Mouse (Mus musculus) embryonic facial prominence, embryonic 14.5 days (tissue): ENCODE measurements around the gene Cxcr4. TPM values are rescaled to one million over a fixed set of nuclear protein-coding genes. Genes with fewer than 3 reads are reported as not detected.

Source experiments
- ATAC-seq: fragments of 200-750 bp; cut with Nextera tagmentation; 2 replicates; pipeline ENCODE4 v1.8.0; 2017; ENCODE audit warnings: low read depth, moderate number of reproducible peaks, moderate TSS enrichment
- DNase-seq: peaks from one replicate; pipeline ENCODE4 v3.0.0-alpha.2; 2015; ENCODE audit warnings: low spot score
- H3K27ac ChIP-seq: fragments of 300-500 bp; sonication (generic); replicated peaks from 2 replicates; pipeline ENCODE4 v1.5.1; 2014; ENCODE audit warnings: low read depth, mild to moderate bottlenecking, low read length, moderate library complexity
- H3K27me3 ChIP-seq: fragments of 300-500 bp; sonication (generic); replicated peaks from 2 replicates; pipeline ENCODE4 v1.6.1; 2014; ENCODE audit warnings: low read length; ENCODE audit not compliant: control insufficient read depth, insufficient read depth
- H3K36me3 ChIP-seq: fragments of 300-500 bp; sonication (generic); 2 replicates; pipeline ENCODE4 v1.6.1; 2014; ENCODE audit warnings: low read length, mixed read lengths; ENCODE audit not compliant: control insufficient read depth, insufficient read depth
- H3K4me1 ChIP-seq: fragments of 300-500 bp; sonication (generic); 2 replicates; pipeline ENCODE4 v1.6.1; 2014; ENCODE audit warnings: antibody characterized with exemption, low read length; ENCODE audit not compliant: control insufficient read depth, insufficient read depth
- H3K4me2 ChIP-seq: fragments of 300-500 bp; sonication (generic); 2 replicates; pipeline ENCODE4 v1.6.1; 2014; ENCODE audit warnings: low read depth, mild to moderate bottlenecking, low read length, moderate library complexity, mixed read lengths
- H3K4me3 ChIP-seq: fragments of 300-500 bp; sonication (generic); 2 replicates; pipeline ENCODE4 v1.5.1; 2014; ENCODE audit warnings: low read depth, mild to moderate bottlenecking, low read length
- H3K9ac ChIP-seq: fragments of 300-500 bp; sonication (generic); 2 replicates; pipeline ENCODE4 v1.6.1; 2014; ENCODE audit warnings: low read depth, mild to moderate bottlenecking, low read length, moderate library complexity, mixed read lengths
- H3K9me3 ChIP-seq: fragments of 300-500 bp; sonication (generic); 2 replicates; pipeline ENCODE4 v1.6.1; 2016; ENCODE audit warnings: low read length; ENCODE audit not compliant: control insufficient read depth
- WGBS: fragments of 180-500 bp; shearing (Covaris S2); extraction: QIAGEN DNeasy Blood & Tissue Kit; methylation state at CpG from one replicate; pipeline ENCODE4 v1.1.7; 2014; 5-methylcytosine and 5-hydroxymethylcytosine counted together
- polyA plus RNA-seq: library from polyadenylated mRNA; unstranded; fragments of >200 nt; fragmentation: Nextera tagmentation; extraction: Ambion mirVana; gene quantifications from 2 replicates; pipeline ENCODE4 v1.2.1, GENCODE M21; 2014

Gene Cxcr4
- polyA plus RNA-seq, 1 experiment from 2014 or later, result 7.1 TPM

- Histone ChIP-seq H3K9me3 (no peaks in the 10 kb centered on the region), H3K27me3 (no peaks in the 10 kb centered on the region), H3K4me3 (no peak overlapping the region), H3K4me1 (0 out of 2 replicates have a peak, but pooled peaks cover 6% of the 10 kb centered on the region), H3K4me2 (no peak overlapping the region), H3K36me3 (no peaks in the 10 kb centered on the region), H3K9ac (no peak overlapping the region), H3K27ac (no peak overlapping the region)
- 51% methylated on average over 9 of the region's 9 CpGs for WGBS
- peak; percentile 60 for ATAC-seq
- DNase-seq, result peak; percentile 81
Measured at GRCm38 (mm10) chr1:128622867-128623593, 30.9 kb upstream of the Cxcr4 start.

GRCm38 (mm10) chr1:128617654-128618310 lies 25.7 kb upstream of the Cxcr4 start:
- no peaks in the 10 kb centered on the region for H3K9me3 ChIP-seq
- H3K9ac ChIP-seq, result no peak overlapping the region
- H3K27ac ChIP-seq, result no peak overlapping the region
- 85% methylated on average over 13 of the region's 13 CpGs for WGBS
- ATAC-seq (no peak), DNase-seq (no peak)
- no peaks in the 10 kb centered on the region for H3K36me3 ChIP-seq
- no peak overlapping the region for H3K4me2 ChIP-seq
- no peak overlapping the region for H3K4me3 ChIP-seq
- H3K27me3 ChIP-seq, result no peaks in the 10 kb centered on the region
- H3K4me1 ChIP-seq, result peaks cover 21% of the 10 kb centered on the region

- Histone ChIP-seq H3K27me3 (no peaks in the 10 kb centered on the region), H3K4me3 (no peak overlapping the region), H3K27ac (no peak overlapping the region), H3K4me2 (no peak overlapping the region), H3K36me3 (no peaks in the 10 kb centered on the region), H3K4me1 (peaks cover 20% of the 10 kb centered on the region), H3K9me3 (no peaks in the 10 kb centered on the region), H3K9ac (no peak overlapping the region)
- WGBS, result 38% methylated on average over 2 of the region's 2 CpGs
- no peak for ATAC-seq
- no peak for DNase-seq
Measured at GRCm38 (mm10) chr1:128616586-128616985, 24.5 kb upstream of the Cxcr4 start.

- ATAC-seq, result peak; percentile 10; the same call in 1 of the 2 replicates
- no peaks in the 10 kb centered on the region for H3K27me3 ChIP-seq
- H3K27ac ChIP-seq, result no peak overlapping the region
Measured at GRCm38 (mm10) chr1:128615459-128615806, 23.3 kb upstream of the Cxcr4 start.

GRCm38 (mm10) chr1:128614653-128615458 lies 22.8 kb upstream of the Cxcr4 start:
- 39% methylated on average over 7 of the region's 7 CpGs for WGBS
- H3K4me3 ChIP-seq, result no peak overlapping the region
- no peaks in the 10 kb centered on the region for H3K36me3 ChIP-seq
- H3K27me3 ChIP-seq, result no peaks in the 10 kb centered on the region
- DNase-seq (peak; percentile 86), ATAC-seq (peak; percentile 44; the same call in 1 of the 2 replicates)
- H3K27ac ChIP-seq, result no peak overlapping the region
- H3K9ac ChIP-seq, result no peak overlapping the region
- H3K9me3 ChIP-seq, result no peaks in the 10 kb centered on the region
- H3K4me2 ChIP-seq, result no peak overlapping the region
- H3K4me1 ChIP-seq, result peaks cover 15% of the 10 kb centered on the region

More at GRCm38 (mm10) chr1:128615459-128615806, 23.3 kb upstream of the Cxcr4 start:
- no peak overlapping the region for H3K4me2 ChIP-seq
- no peaks in the 10 kb centered on the region for H3K36me3 ChIP-seq
- H3K4me1 ChIP-seq, result peaks cover 15% of the 10 kb centered on the region
- no peak overlapping the region for H3K4me3 ChIP-seq
- no peak for DNase-seq
- 60% methylated on average over 2 of the region's 2 CpGs for WGBS
- no peak overlapping the region for H3K9ac ChIP-seq
- no peaks in the 10 kb centered on the region for H3K9me3 ChIP-seq

GRCm38 (mm10) chr1:128608119-128608518 lies 16.0 kb upstream of the Cxcr4 start:
- Histone ChIP-seq H3K4me3 (no peak overlapping the region), H3K9ac (no peak overlapping the region), H3K36me3 (no peaks in the 10 kb centered on the region), H3K4me1 (no peaks in the 10 kb centered on the region), H3K9me3 (no peaks in the 10 kb centered on the region), H3K4me2 (no peak overlapping the region), H3K27me3 (no peaks in the 10 kb centered on the region), H3K27ac (no peak overlapping the region)
- 81% methylated on average over 6 of the region's 6 CpGs for WGBS
- no peak for ATAC-seq
- DNase-seq, result no peak

GRCm38 (mm10) chr1:128607423-128607822 lies 15.3 kb upstream of the Cxcr4 start:
- Histone ChIP-seq H3K9ac (no peak overlapping the region), H3K36me3 (no peaks in the 10 kb centered on the region), H3K9me3 (no peaks in the 10 kb centered on the region), H3K4me1 (no peaks in the 10 kb centered on the region), H3K27ac (no peak overlapping the region), H3K27me3 (no peaks in the 10 kb centered on the region), H3K4me3 (no peak overlapping the region), H3K4me2 (no peak overlapping the region)
- no peak for ATAC-seq
- 67% methylated on average over 3 of the region's 3 CpGs for WGBS
- no peak for DNase-seq

GRCm38 (mm10) chr1:128605794-128606193 lies 13.7 kb upstream of the Cxcr4 start:
- 87% methylated on average over 1 of the region's 1 CpGs for WGBS
- DNase-seq (no peak), ATAC-seq (no peak)
- no peaks in the 10 kb centered on the region for H3K36me3 ChIP-seq
- H3K27ac ChIP-seq, result no peak overlapping the region
- H3K27me3 ChIP-seq, result no peaks in the 10 kb centered on the region
- no peaks in the 10 kb centered on the region for H3K4me1 ChIP-seq
- H3K9ac ChIP-seq, result no peak overlapping the region
- no peak overlapping the region for H3K4me2 ChIP-seq
- H3K4me3 ChIP-seq, result no peak overlapping the region
- no peaks in the 10 kb centered on the region for H3K9me3 ChIP-seq
